Mouse (Mus musculus) hindbrain, embryonic 14.5 days (tissue): ENCODE measurements around the gene Ypel3. TPM values are rescaled to one million over a fixed set of nuclear protein-coding genes. Genes with fewer than 3 reads are reported as not detected.
A peak's percentile ranks its signal among the peaks of the same experiment; 100 is the strongest.

ENCODE experiments used
- ATAC-seq: fragments of 200-750 bp; cut with Nextera tagmentation; 2 replicates; pipeline ENCODE4 v1.8.0; 2017; ENCODE audit warnings: moderate number of reproducible peaks, mild to moderate bottlenecking, moderate TSS enrichment, moderate library complexity; ENCODE audit not compliant: low FRiP score
- DNase-seq: peaks from one replicate; pipeline ENCODE4 v3.0.0-alpha.2; 2015; ENCODE audit warnings: low spot score
- H3K27ac ChIP-seq: fragments of 300-500 bp; sonication (generic); 2 replicates; pipeline ENCODE4 v1.5.1; 2014; ENCODE audit warnings: mild to moderate bottlenecking, moderate library complexity
- H3K27me3 ChIP-seq: fragments of 300-500 bp; sonication (generic); 2 replicates; pipeline ENCODE4 v1.6.1; 2014; ENCODE audit warnings: mild to moderate bottlenecking, low read length, mixed read lengths; ENCODE audit not compliant: control insufficient read depth, insufficient read depth
- H3K36me3 ChIP-seq: fragments of 300-500 bp; sonication (generic); replicated peaks from 2 replicates; pipeline ENCODE4 v1.6.1; 2014; ENCODE audit not compliant: control insufficient read depth, insufficient read depth
- H3K4me1 ChIP-seq: fragments of 300-500 bp; sonication (generic); replicated peaks from 2 replicates; pipeline ENCODE4 v1.6.1; 2014; ENCODE audit warnings: antibody characterized with exemption, low read length, mixed read lengths; ENCODE audit not compliant: control insufficient read depth, insufficient read depth
- H3K4me2 ChIP-seq: fragments of 300-500 bp; sonication (generic); replicated peaks from 2 replicates; pipeline ENCODE4 v1.6.1; 2014; ENCODE audit warnings: mild to moderate bottlenecking, moderate library complexity
- H3K4me3 ChIP-seq: fragments of 300-500 bp; sonication (generic); replicated peaks from 2 replicates; pipeline ENCODE4 v1.5.1; 2014; ENCODE audit warnings: mild to moderate bottlenecking, low read length
- H3K9ac ChIP-seq: fragments of 300-500 bp; sonication (generic); 2 replicates; pipeline ENCODE4 v1.6.1; 2014
- H3K9me3 ChIP-seq: fragments of 300-500 bp; sonication (generic); 2 replicates; pipeline ENCODE4 v1.6.1; 2016; ENCODE audit warnings: low read length; ENCODE audit not compliant: control insufficient read depth
- WGBS: fragments of 180-500 bp; shearing (Covaris S2); extraction: QIAGEN DNeasy Blood & Tissue Kit; methylation state at CpG from one replicate; pipeline ENCODE4 v1.1.7; 2014; 5-methylcytosine and 5-hydroxymethylcytosine counted together
- polyA plus RNA-seq: library from polyadenylated mRNA; unstranded; fragments of >200 nt; fragmentation: Nextera tagmentation; extraction: Ambion mirVana; gene quantifications from 2 replicates; pipeline ENCODE4 v1.2.1, GENCODE M21; 2014

Gene Ypel3
- polyA plus RNA-seq, 1 experiment from 2014 or later, result 218 TPM

DNA sequence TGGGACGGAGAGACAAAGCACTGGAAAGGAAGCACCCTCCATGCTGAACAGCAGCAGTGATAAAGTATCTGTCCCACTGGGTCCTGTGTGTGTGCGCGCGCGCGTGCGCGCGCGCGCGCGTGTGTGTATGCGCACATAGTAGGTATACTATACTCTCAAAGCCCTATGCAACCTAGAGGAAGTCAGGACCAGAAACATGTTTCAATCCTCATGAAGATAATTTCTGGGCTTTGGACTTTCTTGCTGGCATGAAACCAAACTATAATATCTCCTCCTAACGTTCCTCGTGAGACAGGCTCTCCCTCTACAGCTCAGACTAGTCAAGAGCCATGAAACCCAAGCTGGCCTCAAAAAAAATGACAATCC, 24.3 kb downstream of the Ypel3 start:
- no peak overlapping the region for H3K27ac ChIP-seq
- H3K4me3 ChIP-seq, result no peak overlapping the region
- no peak overlapping the region for H3K9ac ChIP-seq
- ATAC-seq, result no peak
- DNase-seq, result no peak
- H3K4me2 ChIP-seq, result 0 out of 2 replicates have a peak overlapping the region, but pooled peaks have one; percentile 72
- WGBS, result 94% methylated on average over 16 of the region's 16 CpGs
- H3K36me3 ChIP-seq, result peaks cover 23% of the 10 kb centered on the region
- H3K9me3 ChIP-seq, result no peaks in the 10 kb centered on the region
- peaks cover 20% of the 10 kb centered on the region for H3K4me1 ChIP-seq
- H3K27me3 ChIP-seq, result no peaks in the 10 kb centered on the region

DNA sequence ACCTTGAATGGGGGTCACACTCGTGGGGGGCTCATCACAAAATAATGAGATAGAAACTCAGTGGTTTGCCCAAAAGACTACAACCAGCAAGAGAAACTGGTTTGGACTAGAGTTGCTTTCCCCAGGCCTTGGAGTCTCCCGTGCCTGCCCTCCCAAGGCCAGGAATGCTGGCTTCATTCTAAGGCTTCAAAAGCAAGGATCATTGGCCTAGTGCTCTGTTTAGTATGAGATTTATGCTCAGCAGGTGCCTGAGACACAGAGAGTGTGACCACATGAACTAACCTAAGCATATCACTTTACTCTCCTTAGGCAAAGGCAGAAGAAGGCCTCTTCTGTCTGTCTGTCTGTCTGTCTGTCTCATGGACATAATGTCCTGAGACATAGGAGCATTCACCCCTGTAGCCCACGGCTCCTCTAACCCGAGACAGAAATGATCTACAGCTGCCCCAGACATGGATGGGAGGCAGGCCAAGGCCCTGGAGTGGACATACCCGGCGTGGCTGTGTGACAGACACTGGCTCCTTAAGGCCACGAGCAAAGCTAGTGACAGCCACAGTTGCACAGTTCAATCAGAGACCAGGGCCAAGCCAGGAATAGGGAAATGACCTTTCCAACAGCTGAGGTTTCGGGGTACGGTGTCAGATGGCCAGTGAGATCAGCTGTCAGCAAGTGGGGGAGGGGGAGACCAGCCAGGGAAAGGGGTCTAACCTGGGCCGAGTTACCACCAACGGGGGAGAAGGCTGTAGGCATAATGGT, 25.6 kb downstream of the Ypel3 start:
- 84% methylated on average over 11 of the region's 11 CpGs for WGBS

GRCm38 (mm10) chr7:126803181-126803580, 26.4 kb downstream of the Ypel3 start:
- Histone ChIP-seq H3K36me3 (peaks cover 9% of the 10 kb centered on the region; the same call in 1 of the 2 replicates), H3K4me1 (peaks cover 10% of the 10 kb centered on the region), H3K9ac (no peak overlapping the region; the same call in 1 of the 2 replicates), H3K9me3 (no peaks in the 10 kb centered on the region), H3K27ac (no peak overlapping the region), H3K4me3 (no peak overlapping the region), H3K4me2 (no peak overlapping the region), H3K27me3 (no peaks in the 10 kb centered on the region)
- DNase-seq (no peak), ATAC-seq (no peak)
- WGBS, result 93% methylated on average over 6 of the region's 6 CpGs

More for the DNA sequence above, 25.6 kb downstream of the Ypel3 start:
- Histone ChIP-seq H3K9me3 (no peaks in the 10 kb centered on the region), H3K4me1 (peaks cover 13% of the 10 kb centered on the region), H3K4me2 (no peak overlapping the region), H3K27me3 (no peaks in the 10 kb centered on the region), H3K4me3 (no peak overlapping the region), H3K27ac (no peak overlapping the region), H3K9ac (no peak overlapping the region), H3K36me3 (peaks cover 10% of the 10 kb centered on the region; the same call in 1 of the 2 replicates)
- ATAC-seq (no peak), DNase-seq (no peak)

GRCm38 (mm10) chr7:126803751-126804150, 27.0 kb downstream of the Ypel3 start:
- DNase-seq (no peak), ATAC-seq (no peak)
- no peak overlapping the region for H3K27ac ChIP-seq
- H3K9me3 ChIP-seq, result no peaks in the 10 kb centered on the region
- H3K36me3 ChIP-seq, result peaks cover 9% of the 10 kb centered on the region; the same call in 1 of the 2 replicates
- no peak overlapping the region for H3K9ac ChIP-seq
- peaks cover 15% of the 10 kb centered on the region for H3K4me1 ChIP-seq
- H3K27me3 ChIP-seq, result no peaks in the 10 kb centered on the region
- H3K4me2 ChIP-seq, result no peak overlapping the region
- H3K4me3 ChIP-seq, result no peak overlapping the region

- DNase-seq (no peak), ATAC-seq (no peak)
- no peaks in the 10 kb centered on the region for H3K27me3 ChIP-seq
- no peak overlapping the region for H3K27ac ChIP-seq
- H3K9me3 ChIP-seq, result no peaks in the 10 kb centered on the region
- peaks cover 9% of the 10 kb centered on the region; the same call in 1 of the 2 replicates for H3K36me3 ChIP-seq
- H3K4me1 ChIP-seq, result peaks cover 9% of the 10 kb centered on the region
- H3K4me3 ChIP-seq, result no peak overlapping the region
- no peak overlapping the region for H3K4me2 ChIP-seq
- H3K9ac ChIP-seq, result no peak overlapping the region
- 87% methylated on average over 6 of the region's 6 CpGs for WGBS
These were observed 30.2 kb downstream of the Ypel3 start for GRCm38 (mm10) chr7:126806956-126807355.

GRCm38 (mm10) chr7:126807405-126807804, 30.6 kb downstream of the Ypel3 start:
- 66% methylated on average over 4 of the region's 4 CpGs for whole genome bisulfite sequencing

DNA sequence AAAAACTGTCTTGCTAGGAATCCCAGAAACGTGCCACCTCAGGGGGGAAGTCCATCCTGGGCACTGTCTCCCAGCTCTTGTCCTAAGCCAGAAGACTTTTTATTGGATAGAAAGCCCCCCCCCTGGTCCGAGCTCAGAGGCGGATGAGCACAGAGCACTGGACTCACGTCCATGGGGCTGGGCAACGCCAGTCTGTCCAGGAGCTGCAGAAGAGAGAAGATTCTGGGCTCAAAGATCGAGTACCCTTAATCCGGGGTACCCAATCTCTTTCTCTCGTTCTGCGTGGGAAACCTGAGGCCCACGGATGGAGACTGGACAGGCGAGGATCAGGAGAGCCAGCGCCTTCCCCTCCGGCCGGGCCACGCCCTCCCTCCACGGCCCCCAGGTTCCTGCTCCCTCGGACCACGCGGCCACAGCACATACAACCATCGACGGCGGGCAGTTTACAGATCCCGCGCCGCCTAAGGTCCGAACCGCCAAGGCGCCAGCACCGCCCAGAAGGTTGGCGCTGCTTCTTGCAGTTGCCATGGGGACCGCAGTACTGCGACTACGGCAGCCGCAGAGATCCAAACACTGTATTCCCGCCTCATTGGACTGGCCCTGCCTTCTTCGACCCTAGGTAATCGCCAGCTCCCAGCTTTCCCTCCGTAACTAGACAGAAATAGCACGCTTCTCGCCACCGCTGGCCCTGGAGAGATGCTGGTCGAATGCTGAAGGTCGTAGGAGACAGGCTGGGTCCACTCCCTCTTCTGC, 32.1 kb downstream of the Ypel3 start:
- no peaks in the 10 kb centered on the region for H3K27me3 ChIP-seq
- peak overlapping the region; percentile 47 for H3K27ac ChIP-seq
- DNase-seq (peak; percentile 82), ATAC-seq (peak; percentile 94)
- H3K9me3 ChIP-seq, result no peaks in the 10 kb centered on the region
- H3K4me2 ChIP-seq, result peak overlapping the region; percentile 86
- H3K4me3 ChIP-seq, result peak overlapping the region; percentile 64
- H3K4me1 ChIP-seq, result peaks cover 9% of the 10 kb centered on the region
- H3K9ac ChIP-seq, result peak overlapping the region; percentile 70
- WGBS, result 0% methylated on average over 42 of the region's 43 CpGs
- H3K36me3 ChIP-seq, result 0 out of 2 replicates have a peak, but pooled peaks cover 5% of the 10 kb centered on the region

More at GRCm38 (mm10) chr7:126807405-126807804, 30.6 kb downstream of the Ypel3 start:
- no peak overlapping the region for H3K27ac ChIP-seq
- H3K4me2 ChIP-seq, result no peak overlapping the region
- H3K27me3 ChIP-seq, result no peaks in the 10 kb centered on the region
- H3K36me3 ChIP-seq, result peaks cover 9% of the 10 kb centered on the region; the same call in 1 of the 2 replicates
- H3K9me3 ChIP-seq, result no peaks in the 10 kb centered on the region
- no peak overlapping the region for H3K4me3 ChIP-seq
- DNase-seq, result no peak
- peaks cover 9% of the 10 kb centered on the region for H3K4me1 ChIP-seq
- no peak for ATAC-seq
- no peak overlapping the region for H3K9ac ChIP-seq

GRCm38 (mm10) chr7:126809723-126810369, 33.1 kb downstream of the Ypel3 start:
- H3K36me3 ChIP-seq, result 0 out of 2 replicates have a peak, but pooled peaks cover 5% of the 10 kb centered on the region
- DNase-seq (no peak), ATAC-seq (no peak)
- 68% methylated on average over 5 of the region's 5 CpGs for WGBS
- no peak overlapping the region for H3K4me3 ChIP-seq
- peak overlapping the region; percentile 86 for H3K4me2 ChIP-seq
- peaks cover 9% of the 10 kb centered on the region for H3K4me1 ChIP-seq
- H3K9me3 ChIP-seq, result no peaks in the 10 kb centered on the region
- no peak overlapping the region for H3K9ac ChIP-seq
- no peak overlapping the region for H3K27ac ChIP-seq
- H3K27me3 ChIP-seq, result no peaks in the 10 kb centered on the region

GRCm38 (mm10) chr7:126815726-126816222, 39.0 kb downstream of the Ypel3 start:
- WGBS, result 43% methylated on average over 8 of the region's 8 CpGs
- H3K4me2 ChIP-seq, result no peak overlapping the region
- H3K4me1 ChIP-seq, result no peaks in the 10 kb centered on the region
- no peak overlapping the region for H3K9ac ChIP-seq
- H3K36me3 ChIP-seq, result no peaks in the 10 kb centered on the region
- H3K27me3 ChIP-seq, result no peaks in the 10 kb centered on the region
- ATAC-seq, result no peak
- no peak overlapping the region for H3K27ac ChIP-seq
- no peaks in the 10 kb centered on the region for H3K9me3 ChIP-seq
- H3K4me3 ChIP-seq, result no peak overlapping the region
- no peak for DNase-seq
